Mouse (Mus musculus): ENCODE results near the gene Ikzf2.

DNA sequence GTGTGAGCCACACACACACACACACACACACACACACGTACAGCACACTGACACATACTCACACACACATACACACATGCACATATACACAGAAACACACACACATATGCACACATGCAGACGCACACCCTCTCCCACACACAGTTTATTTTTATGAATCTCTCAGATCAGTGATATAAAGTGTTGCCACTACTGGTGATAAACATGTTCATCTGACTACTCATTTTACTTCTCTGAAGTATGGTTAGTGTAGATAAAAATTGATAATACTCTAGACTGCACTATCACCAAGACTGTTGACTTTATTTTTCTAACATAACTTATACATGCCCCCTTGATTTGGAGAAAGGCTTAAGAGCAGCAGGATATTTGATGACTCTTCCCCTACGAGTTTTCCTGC is 144.5 kb downstream of the Ikzf2 start:
- TF ChIP-seq CTCF (IDR thresholded peaks at IDR 0.05; ENCODE audit: insufficient read depth, low read length), result no peak
- no peak for TF ChIP-seq POLR2A (IDR thresholded peaks at IDR 0.05; ENCODE audit: borderline replicate concordance, extremely low read depth, low read depth, low read length)

All from lung, adult 2 months (tissue).